Mouse (Mus musculus) bone marrow macrophage, adult 2 months (primary cell): ENCODE measurements around the gene Arl4a.

ENCODE experiments used
- CTCF ChIP-seq: IDR thresholded peaks from 2 replicates; pipeline ENCODE4 v1.5.1; 2012; ENCODE audit warnings: low read depth, mild to moderate bottlenecking, low read length, moderate library complexity
- POLR2A ChIP-seq: IDR thresholded peaks from 2 replicates; pipeline ENCODE4 v1.6.1; 2012; ENCODE audit warnings: mild to moderate bottlenecking, low read depth, low read length, borderline replicate concordance

DNA sequence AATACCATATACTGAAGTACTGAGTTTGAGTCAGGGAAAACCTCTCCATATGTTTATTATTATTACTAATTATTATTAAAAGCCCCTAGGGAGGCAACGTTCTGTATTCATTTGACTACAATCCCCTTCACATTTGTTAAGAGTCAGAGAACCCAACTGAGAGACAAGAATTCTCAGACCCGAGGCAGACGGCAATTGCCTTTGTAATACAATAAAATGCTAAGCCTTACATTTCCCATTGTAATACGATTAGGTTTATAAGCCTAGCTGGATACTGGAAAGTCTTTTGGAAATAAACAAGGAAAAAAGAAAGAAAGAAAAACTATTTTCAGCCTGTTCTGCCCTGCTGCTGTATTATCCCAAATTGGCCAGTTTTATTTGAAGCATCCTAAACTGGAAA lies 40.2 kb downstream of the Arl4a start:
- TF ChIP-seq POLR2A: no peak
- no peak for TF ChIP-seq CTCF
